Mouse (Mus musculus) heart, postnatal 0 days (tissue): ENCODE measurements at regions not wholly inside any gene's neighbourhood (a gene's known extent, or its start where the extent isn't known, plus 50 kb on each side); places are given as distances from the start of the nearest gene placed in this dataset.

Experiments used
- CTCF ChIP-seq: IDR thresholded peaks from 2 replicates; pipeline ENCODE4 v1.5.1; 2016; ENCODE audit warnings: antibody characterized with exemption, control low read depth, low read depth
- EP300 ChIP-seq: IDR thresholded peaks from 2 replicates; pipeline ENCODE4 v1.6.1; 2016; ENCODE audit warnings: antibody characterized with exemption, low read depth

DNA sequence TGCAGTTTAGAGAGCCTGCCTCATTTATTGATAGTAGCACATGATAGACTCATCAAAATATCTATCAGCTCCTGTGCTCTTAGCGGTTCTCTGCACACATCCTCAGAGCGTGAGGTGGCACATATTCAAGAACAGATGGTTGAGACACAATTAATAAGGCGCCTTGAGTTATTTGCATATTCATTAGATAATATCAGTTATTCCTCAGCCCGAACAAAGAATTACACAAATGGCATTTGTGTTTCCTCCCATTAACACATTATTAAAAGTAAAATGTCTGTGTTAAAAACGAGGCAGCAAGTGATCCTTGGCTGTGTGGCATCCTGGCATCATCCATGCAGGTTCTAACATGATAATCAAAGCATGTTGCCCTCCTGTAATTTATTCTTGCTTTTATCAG lies 243.0 kb downstream of the Dcdc2c start:
- TF ChIP-seq CTCF (no peak), EP300 (no peak)
